Mouse (Mus musculus) hindbrain, embryonic 11.5 days (tissue): ENCODE measurements at regions not wholly inside any gene's neighbourhood (a gene's known extent, or its start where the extent isn't known, plus 50 kb on each side); places are given as distances from the start of the nearest gene placed in this dataset.

Source experiments
- ATAC-seq: fragments of 200-750 bp; cut with Nextera tagmentation; 2 replicates; pipeline ENCODE4 v1.8.0; 2017; ENCODE audit warnings: mild to moderate bottlenecking, moderate TSS enrichment, moderate library complexity; ENCODE audit not compliant: low FRiP score
- DNase-seq: peaks from one replicate; pipeline ENCODE4 v3.0.0-alpha.2; 2015; ENCODE audit warnings: low spot score
- H3K27ac ChIP-seq: fragments of 300-500 bp; sonication (generic); 2 replicates; pipeline ENCODE4 v1.5.1; 2014; ENCODE audit warnings: mild to moderate bottlenecking, low read depth, low read length
- H3K27me3 ChIP-seq: fragments of 300-500 bp; sonication (generic); 2 replicates; pipeline ENCODE4 v1.6.1; 2014; ENCODE audit warnings: mild to moderate bottlenecking, low read length, moderate library complexity, mixed read lengths; ENCODE audit not compliant: control insufficient read depth, insufficient read depth
- H3K36me3 ChIP-seq: fragments of 300-500 bp; sonication (generic); 2 replicates; pipeline ENCODE4 v1.6.1; 2014; ENCODE audit warnings: mild to moderate bottlenecking, low read length, moderate library complexity, mixed read lengths; ENCODE audit not compliant: control insufficient read depth, insufficient read depth
- H3K4me1 ChIP-seq: fragments of 300-500 bp; sonication (generic); replicated peaks from 2 replicates; pipeline ENCODE4 v1.6.1; 2014; ENCODE audit warnings: low read length, mixed read lengths; ENCODE audit not compliant: control insufficient read depth, insufficient read depth
- H3K4me2 ChIP-seq: fragments of 300-500 bp; sonication (generic); replicated peaks from 2 replicates; pipeline ENCODE4 v1.6.1; 2014; ENCODE audit warnings: mild to moderate bottlenecking, low read depth, low read length
- H3K4me3 ChIP-seq: fragments of 300-500 bp; sonication (generic); 2 replicates; pipeline ENCODE4 v1.5.1; 2014; ENCODE audit warnings: low read depth, low read length
- H3K9ac ChIP-seq: fragments of 300-500 bp; sonication (generic); 2 replicates; pipeline ENCODE4 v1.6.1; 2014; ENCODE audit warnings: low read depth, low read length
- H3K9me3 ChIP-seq: fragments of 300-500 bp; sonication (generic); 2 replicates; pipeline ENCODE4 v1.6.1; 2016; ENCODE audit warnings: low read length; ENCODE audit not compliant: control insufficient read depth
- WGBS: fragments of 180-500 bp; shearing (Covaris S2); extraction: QIAGEN DNeasy Blood & Tissue Kit; methylation state at CpG from one replicate; pipeline ENCODE4 v1.1.7; 2014; 5-methylcytosine and 5-hydroxymethylcytosine counted together

GRCm38 (mm10) chr2:81023620-81024019, 406.6 kb downstream of the Nup35 start:
- Histone ChIP-seq H3K4me1 (no peaks in the 10 kb centered on the region), H3K9ac (no peak overlapping the region), H3K9me3 (no peaks in the 10 kb centered on the region), H3K4me3 (no peak overlapping the region), H3K27me3 (no peaks in the 10 kb centered on the region), H3K4me2 (no peak overlapping the region), H3K27ac (no peak overlapping the region), H3K36me3 (no peaks in the 10 kb centered on the region)
- ATAC-seq (no peak), DNase-seq (no peak)
- WGBS = 88% methylated on average over 3 of the region's 3 CpGs
